Mouse (Mus musculus): Measurements from ENCODE around the gene Shh.

Gene Shh

DNA sequence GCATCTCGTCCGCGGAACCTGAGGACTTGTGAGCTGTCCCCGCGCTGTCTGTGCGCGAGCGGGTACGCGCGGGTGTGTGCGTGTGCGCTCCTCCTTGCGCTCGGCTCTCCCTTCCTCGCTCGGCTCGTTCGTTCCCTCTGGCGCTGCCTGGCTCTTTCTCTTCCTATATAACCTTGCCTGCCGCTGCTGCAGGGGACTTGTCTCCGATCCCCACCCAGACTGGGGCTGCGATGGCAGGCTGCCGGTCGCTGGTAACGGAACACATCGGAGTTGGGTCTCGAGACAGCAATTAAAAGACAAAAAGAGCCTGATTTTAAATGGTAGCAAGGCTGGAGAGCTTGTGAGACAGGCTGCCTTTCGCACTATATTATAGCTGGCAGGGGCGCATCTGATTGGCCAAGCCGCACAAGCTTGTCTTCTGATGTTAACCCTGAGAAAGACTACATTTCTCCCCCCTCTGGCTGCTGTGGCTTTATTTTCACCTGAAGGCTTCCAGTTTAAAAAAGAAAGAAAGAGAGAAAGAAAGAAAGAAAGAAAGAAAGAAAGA lies at the start of gene Shh:
TSS of gene Shh (minus strand) at position 497 of the 547 bp plus-strand sequence.
- no peak for DNase-seq (ENCODE audit: low read depth)

DNA sequence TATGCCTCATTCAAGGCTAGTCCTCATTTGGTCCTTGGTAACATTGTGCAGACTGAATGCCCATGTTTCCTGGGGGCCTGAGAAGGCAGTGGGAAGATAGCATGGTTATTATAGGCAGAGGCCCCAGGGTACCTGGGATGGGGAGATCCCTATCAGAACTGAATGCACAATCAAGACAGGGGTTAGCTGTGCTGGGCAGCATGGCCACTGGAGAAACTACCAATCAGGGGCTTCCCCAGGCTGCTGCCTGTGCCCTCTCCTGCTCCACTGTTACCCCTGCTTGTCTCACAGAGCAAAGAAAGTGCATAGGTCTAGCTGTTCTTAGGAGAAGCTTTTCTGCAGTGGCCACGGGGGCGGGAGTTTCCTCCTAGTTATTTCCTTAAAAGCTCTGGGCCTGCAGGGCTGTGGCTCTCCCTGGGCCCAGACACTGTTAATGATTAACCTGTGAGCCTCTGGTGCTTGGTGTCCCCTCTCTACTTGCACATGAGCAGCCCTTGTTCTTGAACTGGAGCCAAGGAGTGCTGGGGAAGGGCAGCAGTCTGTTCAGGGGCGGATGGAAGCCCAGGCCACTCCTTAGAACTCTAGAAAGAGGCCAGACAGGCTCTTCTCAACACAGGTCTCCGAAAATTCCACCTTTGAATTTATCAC lies 33.9 kb upstream of the Shh start:
- DNase-seq (ENCODE audit: low read depth) = no peak

DNA sequence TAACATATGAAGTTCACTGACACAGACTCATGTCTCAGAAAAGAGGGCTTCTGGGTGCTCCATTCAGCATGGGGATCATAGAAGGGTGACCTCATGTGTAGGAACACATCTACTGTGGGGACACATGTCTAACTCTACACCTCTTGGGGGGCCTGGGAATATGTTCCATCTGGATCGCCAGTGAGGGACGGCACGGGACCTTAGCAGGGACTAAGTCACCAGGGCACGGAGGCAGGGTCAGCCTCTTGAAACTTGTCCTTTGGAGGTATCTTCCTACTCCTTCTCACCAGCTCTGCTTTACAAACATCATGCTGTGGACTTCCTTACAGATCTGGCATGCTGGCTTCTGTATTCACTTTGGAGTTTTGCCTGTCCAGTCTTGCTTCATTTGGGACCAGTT lies 31.8 kb upstream of the Shh start:
- DNase-seq (ENCODE audit: low read depth) = no peak

DNA sequence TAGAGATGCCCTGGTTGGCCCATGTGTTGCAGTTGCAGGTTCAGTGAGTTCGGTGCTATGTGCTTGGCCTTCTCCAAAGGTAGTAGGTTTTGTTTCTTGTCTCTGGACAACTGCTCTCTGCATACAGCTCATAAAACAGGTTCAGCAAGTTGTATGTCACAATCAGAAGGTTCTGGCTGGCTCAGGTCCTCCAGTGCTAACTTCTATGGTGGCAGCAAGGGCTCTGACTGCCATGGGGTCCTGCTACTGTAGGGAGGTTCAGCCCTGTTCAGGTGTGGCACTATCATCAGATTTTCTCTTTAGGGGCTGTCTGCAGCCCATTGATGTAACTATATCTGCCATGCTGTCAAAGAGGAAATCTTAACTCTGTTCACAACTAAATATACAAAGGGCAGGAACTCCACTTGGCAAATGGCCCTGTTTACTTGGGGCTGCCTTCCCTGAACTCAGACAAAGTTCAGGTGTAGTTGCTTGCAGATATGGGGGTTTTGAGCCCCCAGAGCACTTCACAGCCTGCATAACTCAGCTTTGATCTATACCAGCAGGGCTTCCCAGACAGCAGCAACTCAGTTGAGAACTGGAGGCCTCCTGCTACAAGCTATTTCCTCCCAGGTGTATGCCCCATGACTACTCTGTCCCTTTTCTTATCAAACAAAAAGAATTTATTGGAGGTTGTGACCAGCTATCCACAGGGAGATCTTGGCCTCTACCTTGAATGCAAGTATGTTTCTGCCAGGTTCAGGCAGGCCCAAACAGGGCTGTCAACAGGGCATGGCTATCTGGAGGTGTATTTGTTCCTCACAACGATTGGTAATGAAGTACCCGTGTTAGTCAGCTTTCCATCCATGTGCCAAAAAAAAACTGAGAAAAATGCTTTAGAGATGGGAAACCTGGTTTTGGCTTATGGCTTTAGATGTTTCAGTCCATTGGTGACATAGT lies 28.9 kb upstream of the Shh start:
- DNase-seq (ENCODE audit: low read depth) = no peak

DNA sequence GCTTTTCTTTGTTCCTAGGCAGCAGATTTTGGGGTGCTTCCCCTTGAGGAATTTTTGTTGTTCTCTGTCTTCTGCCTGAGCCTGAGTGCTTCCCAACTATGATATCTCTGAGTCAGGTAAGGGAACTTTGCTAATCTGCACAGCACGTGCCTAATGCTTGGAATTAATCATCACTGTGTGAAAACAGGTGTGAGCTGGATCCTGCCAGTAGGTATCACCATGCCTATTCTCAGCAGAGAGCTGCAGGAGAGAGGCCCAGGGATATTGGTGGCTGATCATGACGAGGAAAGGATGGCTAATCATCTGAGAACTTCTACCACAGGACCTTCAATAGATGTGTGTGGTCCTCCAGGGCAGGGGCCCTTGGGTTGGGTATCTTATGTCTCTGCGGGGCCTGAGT lies 26.5 kb upstream of the Shh start:
- no peak for DNase-seq (ENCODE audit: low read depth)

DNA sequence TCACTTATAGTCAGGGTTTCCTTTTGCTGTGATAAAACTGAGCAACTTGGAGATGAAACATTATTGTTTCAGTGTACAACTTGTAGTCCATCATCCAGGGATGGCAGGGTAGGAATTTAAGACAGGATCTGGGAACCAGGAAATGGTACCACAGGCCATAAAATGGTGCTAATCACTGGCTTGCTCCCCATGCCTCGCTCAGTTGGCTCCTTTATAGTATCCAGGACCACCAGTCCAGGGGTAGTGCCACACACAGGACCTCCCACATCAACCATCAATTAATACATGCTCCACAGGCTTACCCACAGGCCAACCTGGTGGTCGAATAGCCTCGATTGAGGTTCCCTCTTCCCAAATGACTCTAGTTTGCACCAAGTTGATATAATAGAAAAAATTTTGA lies 15.9 kb upstream of the Shh start:
- no peak for DNase-seq (ENCODE audit: low read depth)

DNA sequence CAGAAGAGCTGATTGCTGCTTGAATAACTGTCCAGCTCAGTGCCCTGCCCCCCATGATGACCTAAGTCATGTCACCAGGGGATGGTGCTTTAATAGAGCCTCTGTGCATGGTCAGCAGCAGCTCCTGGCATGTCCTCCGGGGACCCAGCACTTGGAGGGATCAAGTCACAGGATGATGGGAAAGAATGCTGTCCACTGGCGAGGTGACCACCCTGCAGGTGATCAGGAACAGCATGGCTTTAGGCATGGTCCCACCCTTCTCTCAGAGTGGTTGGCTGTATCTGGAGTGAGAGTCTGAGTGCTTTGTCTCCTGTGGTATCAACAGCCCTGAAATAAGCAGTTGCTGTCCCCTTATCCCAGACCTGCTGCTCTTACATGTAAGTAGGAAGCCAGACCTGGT lies 14.7 kb upstream of the Shh start:
- no peak for DNase-seq (ENCODE audit: low read depth)

DNA sequence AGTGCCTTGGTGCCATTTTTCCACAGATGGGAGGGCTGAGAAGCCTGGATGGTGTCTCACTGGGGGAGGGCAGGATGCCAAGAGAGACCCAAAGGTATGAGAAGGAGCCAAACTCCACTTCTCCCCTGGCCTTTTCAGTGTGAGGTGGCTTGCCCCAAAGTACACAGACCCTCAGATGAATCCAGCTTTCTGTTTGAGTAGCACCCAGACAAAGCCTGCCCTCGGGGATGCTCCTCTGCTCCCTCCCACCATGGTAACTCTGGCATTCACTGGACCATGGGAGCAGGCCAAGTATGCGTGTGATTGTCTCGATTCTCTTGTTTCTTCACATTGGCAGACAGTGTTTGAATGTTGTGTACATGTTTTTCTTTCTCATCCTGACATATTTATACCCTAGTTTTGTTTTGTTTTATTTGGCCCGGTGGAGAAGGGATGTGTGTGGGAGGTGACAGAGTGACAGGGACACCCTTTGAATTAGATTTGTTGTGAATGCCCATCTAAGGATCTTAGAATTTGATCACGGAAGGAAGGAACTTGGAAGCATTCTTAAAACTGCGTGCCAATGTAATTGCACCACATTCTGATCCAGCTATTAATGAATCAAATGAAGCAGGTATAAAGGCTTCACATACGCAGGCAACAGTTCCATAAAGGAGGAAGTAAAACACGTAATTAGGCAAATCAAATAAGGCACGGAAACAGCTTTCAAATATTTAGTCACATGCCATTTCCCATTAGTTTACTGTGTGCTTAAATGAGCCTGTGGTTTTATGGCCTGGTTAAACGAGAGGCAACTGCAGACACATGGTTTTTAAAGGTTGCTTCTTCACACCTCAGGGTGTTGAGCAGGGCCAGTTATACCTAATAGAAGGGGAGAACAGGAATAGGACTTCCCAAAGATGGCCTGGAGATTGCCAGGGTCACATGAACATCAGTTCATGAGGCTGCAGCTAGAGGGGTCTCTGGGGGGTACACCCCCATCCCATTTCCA lies 9.6 kb upstream of the Shh start:
- no peak for DNase-seq (ENCODE audit: low read depth)

DNA sequence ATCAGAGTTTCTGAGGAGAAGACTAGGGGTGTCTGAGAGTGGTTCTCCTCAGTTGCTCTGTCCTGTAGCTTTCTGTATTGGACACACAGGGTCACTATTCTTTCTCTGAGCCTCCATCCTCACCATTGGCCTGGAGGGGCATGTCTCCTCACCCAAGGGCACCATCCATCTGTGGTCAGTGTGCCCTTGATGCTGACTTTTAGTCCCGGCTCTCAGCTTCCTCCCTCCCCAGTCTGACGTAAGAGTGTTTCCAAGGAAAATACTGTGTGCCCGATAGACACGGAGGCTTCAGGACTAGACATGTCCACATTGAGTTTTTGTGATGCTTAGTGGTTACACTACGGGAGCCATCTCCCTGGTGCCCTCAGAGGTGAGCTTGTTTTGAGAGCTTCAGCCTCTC lies 6.5 kb upstream of the Shh start:
- no peak for DNase-seq (ENCODE audit: low read depth)

DNA sequence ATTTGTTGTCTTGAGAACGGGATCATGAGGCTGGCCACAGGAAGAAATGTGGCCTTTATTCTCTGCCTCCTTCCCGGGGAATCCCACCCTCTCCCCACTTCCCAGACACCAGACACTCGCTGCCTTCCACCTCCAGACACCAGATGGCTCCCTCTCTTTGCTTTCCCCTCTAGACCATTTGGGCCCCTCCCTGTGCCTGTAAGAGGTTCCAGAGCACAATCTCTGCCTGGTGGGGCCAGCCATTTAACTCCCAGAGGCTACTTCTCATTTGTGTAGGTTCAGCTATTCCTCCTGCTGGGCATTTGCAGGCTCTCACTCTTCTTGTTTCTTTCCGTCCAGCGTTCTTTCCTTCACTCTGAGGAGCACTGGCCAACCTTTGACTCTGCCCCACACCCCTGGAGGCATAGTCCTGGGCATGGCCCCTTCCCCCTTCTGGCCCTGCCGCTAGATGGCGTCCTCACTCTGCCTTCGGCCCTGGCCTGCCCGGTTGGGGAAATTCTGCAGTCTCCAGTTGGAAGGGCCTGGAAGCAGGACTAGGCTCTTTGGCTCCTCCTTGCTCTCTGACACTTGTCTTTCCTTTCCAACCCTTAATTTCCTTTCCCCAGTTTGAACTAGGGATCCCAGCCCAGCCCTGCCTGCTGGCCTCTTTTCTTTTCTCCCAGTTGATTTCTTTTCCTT lies 2.6 kb upstream of the Shh start:
- DNase-seq (ENCODE audit: low read depth) = no peak

DNA sequence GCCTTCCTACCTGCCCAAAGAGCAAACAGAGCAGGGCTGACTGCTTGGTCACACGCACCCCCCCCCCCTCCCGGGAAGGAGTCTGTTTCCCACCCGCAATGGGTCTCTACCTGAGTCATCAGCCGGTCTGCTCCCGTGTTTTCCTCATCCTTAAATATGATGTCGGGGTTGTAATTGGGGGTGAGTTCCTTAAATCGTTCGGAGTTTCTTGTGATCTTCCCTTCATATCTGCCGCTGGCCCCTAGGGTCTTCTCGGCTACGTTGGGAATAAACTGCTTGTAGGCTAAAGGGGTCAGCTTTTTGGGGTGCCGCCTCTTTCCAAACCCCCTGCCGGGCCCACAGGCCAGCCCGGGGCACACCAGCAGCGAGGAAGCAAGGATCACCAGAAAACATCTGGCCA lies 705 bp downstream of the Shh start:
- no peak for DNase-seq (ENCODE audit: low read depth)

DNA sequence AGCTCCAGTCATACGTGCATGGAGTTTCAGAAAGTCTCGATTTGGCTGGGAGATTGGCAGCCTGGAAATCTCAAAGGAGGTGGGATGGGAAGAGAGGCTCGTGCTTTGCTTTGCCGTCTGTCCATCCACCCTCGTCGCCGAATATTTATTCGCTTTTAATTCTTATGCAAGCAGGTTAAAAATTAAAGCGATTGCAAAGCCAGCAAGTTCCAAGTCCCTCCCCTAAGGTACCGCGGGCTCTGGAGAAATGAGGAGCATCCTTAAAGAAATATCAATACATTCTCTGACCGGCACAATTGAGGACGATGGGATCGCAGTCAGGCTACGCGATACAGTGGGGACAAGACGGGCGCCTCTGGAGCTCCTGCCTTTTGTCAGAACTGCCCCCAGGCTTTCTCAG lies 1.5 kb downstream of the Shh start:
- no peak for DNase-seq (ENCODE audit: low read depth)

DNA sequence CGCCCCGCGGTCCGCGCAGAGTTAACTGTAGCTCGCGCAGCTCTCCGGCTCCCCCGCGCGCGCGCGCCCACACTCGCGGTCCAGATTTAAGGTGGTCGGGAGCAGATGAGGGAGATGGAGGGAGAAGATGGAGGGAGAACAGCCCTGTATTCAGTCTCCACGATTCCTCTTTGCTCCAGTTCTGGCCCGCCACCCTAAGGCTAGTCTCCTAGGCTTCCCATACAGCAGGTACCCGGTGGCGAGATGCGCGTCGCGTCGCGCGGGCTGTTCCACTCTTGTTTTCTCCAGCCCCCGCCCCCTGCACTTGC lies 2.0 kb downstream of the Shh start:
- no peak for DNase-seq (ENCODE audit: low read depth)

DNA sequence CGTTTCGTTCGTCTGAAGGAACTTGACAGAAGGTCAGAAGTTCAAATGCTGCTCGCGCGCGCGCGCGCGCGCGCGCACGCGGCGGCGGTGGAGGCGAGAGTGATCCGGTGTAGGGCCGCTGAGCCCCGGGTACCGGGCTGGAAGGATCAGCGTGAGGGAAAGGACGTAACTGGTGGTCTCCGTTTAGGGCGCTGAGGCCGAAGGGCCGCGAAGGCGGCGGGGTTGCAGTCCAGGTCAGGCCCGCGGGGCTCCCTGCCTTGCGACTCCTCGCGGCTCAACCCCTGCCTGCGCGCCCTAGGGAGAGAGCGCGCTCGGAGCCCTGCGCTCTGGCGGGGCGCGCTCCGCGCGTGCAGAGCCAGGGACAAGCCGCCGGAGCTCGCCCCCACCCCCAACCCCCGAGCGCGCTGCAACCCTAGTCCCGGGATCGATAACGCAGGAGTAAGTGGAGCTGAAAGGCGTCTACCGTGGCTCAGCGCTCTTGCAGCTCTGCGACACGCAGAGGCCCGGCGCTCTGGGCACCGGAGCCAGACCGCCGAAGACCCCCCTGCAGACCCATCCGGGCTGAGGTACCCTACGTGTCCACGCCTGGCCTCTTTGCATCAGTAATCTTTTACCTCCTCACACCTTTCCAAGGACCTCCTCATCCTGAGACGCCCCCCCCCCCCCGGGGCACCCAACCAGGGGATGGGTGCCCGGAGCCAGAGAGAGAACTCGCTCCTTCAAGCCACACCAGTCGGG lies 2.5 kb downstream of the Shh start:
- DNase-seq (ENCODE audit: low read depth) = no peak

DNA sequence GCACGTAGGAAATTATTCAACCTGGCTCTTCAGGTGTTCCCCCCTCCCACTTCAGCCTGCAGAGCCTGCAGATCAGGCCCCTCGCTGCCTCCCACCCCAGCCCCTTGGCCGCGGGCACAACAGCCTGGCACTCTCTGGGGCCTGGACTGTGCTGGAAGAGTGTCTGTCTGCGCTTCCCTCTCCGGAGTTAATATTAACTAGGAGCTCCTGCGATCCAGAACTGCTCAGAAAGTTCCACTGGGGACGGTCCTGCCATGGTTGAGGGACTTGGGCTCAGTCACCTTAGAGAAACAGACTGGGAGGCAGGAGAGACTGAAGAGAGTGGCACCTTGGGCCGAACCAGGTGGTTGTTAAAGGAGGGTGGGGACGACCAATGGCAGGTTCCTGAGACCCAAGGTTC lies 3.4 kb downstream of the Shh start:
- DNase-seq (ENCODE audit: low read depth) = no peak

DNA sequence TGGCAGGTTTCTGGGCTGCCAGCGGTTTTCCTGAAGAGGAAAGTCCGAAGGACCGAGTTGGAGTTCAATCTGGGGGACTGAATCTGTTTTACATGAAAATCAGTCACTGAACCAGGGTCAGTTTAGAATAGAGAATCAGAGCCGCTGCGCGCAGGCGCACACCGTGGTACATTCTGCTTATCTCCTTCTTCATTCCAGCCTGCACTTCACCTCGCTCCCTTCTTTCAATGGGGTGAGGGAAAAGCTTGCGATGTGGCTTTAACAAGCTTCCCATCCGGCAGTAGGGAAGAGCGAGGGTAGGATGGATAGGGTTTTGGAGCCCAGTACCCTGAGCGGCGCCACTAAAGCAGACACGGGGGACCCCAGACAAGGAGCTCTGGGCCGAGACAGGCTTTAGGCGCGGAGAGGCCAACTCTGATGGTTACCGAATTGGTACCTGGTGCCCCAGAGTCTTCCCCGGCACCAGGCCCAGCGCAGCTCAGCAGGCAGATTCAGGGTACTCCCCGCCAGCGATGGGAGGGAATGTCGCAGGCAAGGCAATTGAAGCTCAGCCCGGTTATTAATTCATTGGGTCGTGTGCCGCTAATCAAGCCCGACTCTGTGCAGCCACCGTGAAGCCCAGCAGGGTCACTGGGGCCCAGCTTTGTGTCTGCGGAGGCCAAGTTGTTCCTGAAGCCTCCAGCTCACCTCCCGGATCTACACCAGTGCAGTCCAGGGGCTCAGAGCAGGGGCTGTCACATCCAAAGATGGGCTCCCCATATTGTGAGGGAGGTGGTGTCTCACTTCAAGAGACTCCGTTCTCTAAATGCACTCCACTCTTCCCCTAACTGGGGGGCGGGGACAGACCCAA lies 4.1 kb downstream of the Shh start:
- no peak for DNase-seq (ENCODE audit: low read depth)

DNA sequence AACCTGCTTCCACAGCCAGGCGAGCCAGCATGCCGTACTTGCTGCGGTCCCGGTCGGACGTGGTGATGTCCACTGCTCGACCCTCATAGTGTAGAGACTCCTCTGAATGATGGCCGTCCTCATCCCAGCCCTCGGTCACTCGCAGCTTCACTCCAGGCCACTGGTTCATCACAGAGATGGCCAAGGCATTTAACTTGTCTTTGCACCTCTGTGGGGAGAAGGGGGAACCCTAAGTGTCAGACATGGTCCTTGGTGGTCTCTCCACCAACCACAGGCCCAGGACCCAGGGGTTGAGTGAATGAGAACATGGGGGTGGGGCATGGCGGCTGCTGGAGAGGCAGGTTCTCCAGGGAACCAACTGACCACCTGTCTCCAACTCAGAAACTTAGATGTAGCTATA lies 5.7 kb downstream of the Shh start:
- DNase-seq (ENCODE audit: low read depth) = no peak

DNA sequence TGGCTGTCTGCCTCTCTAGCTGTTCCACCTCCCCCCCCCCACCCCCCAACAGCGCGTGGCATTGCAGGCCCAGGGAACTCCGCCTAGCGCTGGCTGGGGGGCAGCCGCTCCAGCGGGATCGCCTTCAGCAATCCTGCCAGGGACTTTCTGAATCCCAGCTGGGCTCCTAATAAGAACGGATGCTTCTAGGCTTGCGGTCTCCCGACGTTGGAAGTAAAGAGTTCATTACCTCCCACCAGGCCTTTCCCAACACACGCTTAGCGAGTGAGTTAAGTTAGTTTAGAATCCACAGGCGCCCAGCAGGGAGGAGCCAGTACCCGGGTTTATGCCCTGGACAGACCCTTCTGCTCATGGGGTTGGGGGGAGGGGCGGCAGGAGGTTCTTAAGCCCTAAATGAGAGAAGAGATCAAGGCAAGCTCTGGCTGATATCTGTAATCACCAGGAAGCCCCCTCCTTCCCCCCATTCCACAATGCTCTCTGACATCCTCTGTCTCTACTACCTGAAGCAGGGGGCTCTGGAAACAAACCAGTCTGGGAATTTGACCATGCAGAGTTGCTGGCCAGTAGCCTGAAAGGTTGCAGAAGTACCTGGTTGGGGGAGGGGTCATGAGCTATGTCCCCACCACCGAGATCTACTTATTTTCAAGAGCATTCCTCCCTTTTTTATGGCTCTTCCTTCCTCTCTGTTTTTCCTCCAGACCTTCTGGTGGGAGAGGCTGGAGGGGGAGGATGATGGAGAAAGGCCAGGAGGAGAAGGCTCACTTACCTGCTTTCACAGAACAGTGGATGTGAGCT lies 6.3 kb downstream of the Shh start:
- DNase-seq (ENCODE audit: low read depth) = no peak
